Mouse (Mus musculus) forebrain, postnatal 0 days (tissue): ENCODE data around the gene Tmem132c. TPM values are rescaled to one million over a fixed set of nuclear protein-coding genes. Genes with fewer than 3 reads are reported as not detected.

Source experiments
- ATAC-seq: fragments of 200-750 bp; cut with Nextera tagmentation; 2 replicates; pipeline ENCODE4 v1.8.0; 2017; ENCODE audit warnings: mild to moderate bottlenecking, moderate library complexity
- DNase-seq: peaks from one replicate; pipeline ENCODE4 v3.0.0-alpha.2; 2015
- H3K27ac ChIP-seq: fragments of 300-500 bp; sonication (generic); 2 replicates; pipeline ENCODE4 v1.5.1; 2014; ENCODE audit warnings: low read depth, mild to moderate bottlenecking, antibody characterized with exemption, low read length, moderate library complexity, mixed read lengths
- H3K27me3 ChIP-seq: fragments of 300-500 bp; sonication (generic); 2 replicates; pipeline ENCODE4 v1.6.1; 2014; ENCODE audit warnings: mild to moderate bottlenecking, low read length, mixed read lengths; ENCODE audit not compliant: insufficient read depth
- H3K36me3 ChIP-seq: fragments of 300-500 bp; sonication (generic); 2 replicates; pipeline ENCODE4 v1.6.1; 2014; ENCODE audit warnings: mild to moderate bottlenecking, moderate library complexity; ENCODE audit not compliant: insufficient read depth
- H3K4me1 ChIP-seq: fragments of 300-500 bp; sonication (generic); 2 replicates; pipeline ENCODE4 v1.6.1; 2014; ENCODE audit warnings: antibody characterized with exemption; ENCODE audit not compliant: insufficient read depth
- H3K4me2 ChIP-seq: fragments of 300-500 bp; sonication (generic); 2 replicates; pipeline ENCODE4 v1.6.1; 2014; ENCODE audit warnings: low read depth, mild to moderate bottlenecking, moderate library complexity
- H3K4me3 ChIP-seq: fragments of 300-500 bp; sonication (generic); 2 replicates; pipeline ENCODE4 v1.5.1; 2014; ENCODE audit warnings: low read depth, low read length, mixed read lengths
- H3K9ac ChIP-seq: fragments of 300-500 bp; sonication (generic); 2 replicates; pipeline ENCODE4 v1.6.1; 2014; ENCODE audit warnings: mild to moderate bottlenecking
- H3K9me3 ChIP-seq: fragments of 300-500 bp; sonication (generic); 2 replicates; pipeline ENCODE4 v1.6.1; 2016; ENCODE audit warnings: low read length
- CTCF ChIP-seq: sonication (generic); IDR thresholded peaks from 2 replicates; pipeline ENCODE4 v1.5.1; 2016; ENCODE audit warnings: antibody characterized with exemption, control low read depth, low read depth
- WGBS: fragments of 180-500 bp; shearing (Covaris S2); extraction: QIAGEN DNeasy Blood & Tissue Kit; methylation state at CpG from one replicate; pipeline ENCODE4 v1.1.7; 2014; 5-methylcytosine and 5-hydroxymethylcytosine counted together
- polyA plus RNA-seq: library from polyadenylated mRNA; unstranded; fragments of >200 nt; fragmentation: Nextera tagmentation; extraction: Ambion mirVana; gene quantifications from 2 replicates; pipeline ENCODE4 v1.2.1, GENCODE M21; 2015
- total RNA-seq: library from RNA; depleted of rRNA; stranded (reverse); fragments of >200 nt; gene quantifications from 2 replicates; pipeline ENCODE4 v1.2.3, GENCODE M21; 2014

Tmem132c gene
- total and polyA plus RNA-seq, 2 experiments from 2014 or later: 7.5 to 25.6 TPM

DNA sequence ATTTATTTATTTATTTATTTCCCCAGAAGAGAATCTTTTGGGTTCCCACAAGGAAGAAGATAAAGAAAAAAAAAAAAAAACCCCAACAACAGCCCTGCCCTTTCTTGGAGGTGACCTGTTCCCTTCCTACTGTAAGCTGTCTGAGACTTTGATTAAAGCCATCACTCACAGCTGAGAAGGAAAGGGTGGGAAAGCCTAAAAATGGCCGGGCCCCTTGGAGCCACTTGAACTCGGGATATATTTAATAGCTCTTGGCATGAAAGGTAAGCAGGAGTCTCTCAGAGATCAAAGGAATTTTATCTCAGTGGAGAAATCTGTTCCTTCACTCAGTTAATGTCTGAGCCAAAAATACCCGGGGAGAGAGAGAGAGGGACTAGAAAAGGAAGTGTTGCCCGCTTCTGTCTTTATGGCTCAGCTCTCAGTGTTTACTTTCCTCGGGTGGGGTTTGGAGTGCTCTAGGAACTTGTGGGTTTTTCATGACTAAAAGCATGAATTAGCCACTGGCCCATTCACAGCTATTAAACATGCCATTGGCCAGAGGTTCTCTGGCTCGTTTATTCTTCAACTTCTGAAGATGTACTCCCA, 41.0 kb downstream of the Tmem132c start:
- H3K4me2 ChIP-seq: no peak overlapping the region
- 50% methylated on average over 6 of the region's 6 CpGs for WGBS
- no peak for DNase-seq

GRCm38 (mm10) chr5:127286886-127287285, 45.3 kb downstream of the Tmem132c start:
- DNase-seq: no peak

More for the DNA sequence above, 41.0 kb downstream of the Tmem132c start:
- Histone ChIP-seq H3K27ac (no peak overlapping the region), H3K9ac (no peak overlapping the region), H3K36me3 (no peaks in the 10 kb centered on the region), H3K4me3 (no peak overlapping the region), H3K4me1 (no peaks in the 10 kb centered on the region), H3K9me3 (no peaks in the 10 kb centered on the region), H3K27me3 (no peaks in the 10 kb centered on the region)
- ATAC-seq: no peak
- TF ChIP-seq CTCF: no peak

GRCm38 (mm10) chr5:127289659-127290058, 48.1 kb downstream of the Tmem132c start:
- no peaks in the 10 kb centered on the region for H3K4me1 ChIP-seq
- DNase-seq (no peak), ATAC-seq (no peak)
- no peak overlapping the region for H3K27ac ChIP-seq
- no peaks in the 10 kb centered on the region for H3K36me3 ChIP-seq
- H3K4me2 ChIP-seq: no peak overlapping the region
- H3K27me3 ChIP-seq: no peaks in the 10 kb centered on the region
- 94% methylated on average over 8 of the region's 8 CpGs for WGBS
- H3K9me3 ChIP-seq: no peaks in the 10 kb centered on the region
- no peak overlapping the region for H3K9ac ChIP-seq
- no peak overlapping the region for H3K4me3 ChIP-seq
- no peak for TF ChIP-seq CTCF

More at GRCm38 (mm10) chr5:127286886-127287285, 45.3 kb downstream of the Tmem132c start:
- Histone ChIP-seq H3K4me1 (no peaks in the 10 kb centered on the region), H3K27ac (no peak overlapping the region), H3K9ac (no peak overlapping the region), H3K4me3 (no peak overlapping the region), H3K27me3 (no peaks in the 10 kb centered on the region), H3K4me2 (no peak overlapping the region), H3K36me3 (no peaks in the 10 kb centered on the region), H3K9me3 (no peaks in the 10 kb centered on the region)
- 25% methylated on average over 5 of the region's 5 CpGs for WGBS
- ATAC-seq: no peak
- no peak for TF ChIP-seq CTCF

GRCm38 (mm10) chr5:127290461-127291250, 49.0 kb downstream of the Tmem132c start:
- ATAC-seq (no peak), DNase-seq (no peak)
- H3K27me3 ChIP-seq: no peaks in the 10 kb centered on the region
- no peaks in the 10 kb centered on the region for H3K9me3 ChIP-seq
- no peak overlapping the region for H3K9ac ChIP-seq
- no peak overlapping the region for H3K4me3 ChIP-seq
- H3K4me1 ChIP-seq: no peaks in the 10 kb centered on the region
- no peak overlapping the region for H3K4me2 ChIP-seq
- WGBS: 60% methylated on average over 17 of the region's 17 CpGs
- H3K36me3 ChIP-seq: no peaks in the 10 kb centered on the region
- TF ChIP-seq CTCF: no peak
- no peak overlapping the region for H3K27ac ChIP-seq

DNA sequence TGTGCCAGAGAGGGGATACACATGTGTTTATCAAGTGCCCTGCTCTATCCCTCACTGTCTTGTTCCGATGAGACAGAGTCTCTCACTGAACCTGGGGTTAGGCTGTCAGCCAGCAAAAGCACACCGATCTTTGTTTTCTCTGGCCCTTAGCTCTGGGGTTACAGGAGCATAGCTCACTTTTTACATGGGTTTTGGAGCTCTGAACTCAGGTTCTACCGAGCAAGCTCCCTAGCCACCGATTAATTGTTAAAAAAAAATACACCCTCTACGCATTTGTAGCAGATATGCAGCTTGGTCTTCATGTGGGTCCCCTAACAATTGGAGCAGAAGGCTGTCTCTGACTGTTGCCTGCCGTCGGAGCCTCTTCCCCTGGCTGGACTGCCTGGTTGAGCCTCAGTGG, 50.0 kb downstream of the Tmem132c start:
- WGBS: 77% methylated on average over 7 of the region's 7 CpGs
- Histone ChIP-seq H3K9me3 (no peaks in the 10 kb centered on the region), H3K4me2 (no peak overlapping the region), H3K4me1 (no peaks in the 10 kb centered on the region), H3K27ac (no peak overlapping the region), H3K36me3 (no peaks in the 10 kb centered on the region), H3K4me3 (no peak overlapping the region), H3K27me3 (no peaks in the 10 kb centered on the region), H3K9ac (no peak overlapping the region)
- no peak for TF ChIP-seq CTCF
- DNase-seq (no peak), ATAC-seq (no peak)

GRCm38 (mm10) chr5:127293698-127294097, 52.1 kb downstream of the Tmem132c start:
- no peaks in the 10 kb centered on the region for H3K27me3 ChIP-seq
- H3K4me3 ChIP-seq: no peak overlapping the region
- H3K27ac ChIP-seq: no peak overlapping the region
- no peaks in the 10 kb centered on the region for H3K9me3 ChIP-seq
- H3K4me2 ChIP-seq: no peak overlapping the region
- H3K36me3 ChIP-seq: no peaks in the 10 kb centered on the region
- H3K4me1 ChIP-seq: no peaks in the 10 kb centered on the region; the same call in 1 of the 2 replicates
- no peak overlapping the region for H3K9ac ChIP-seq
- no peak for TF ChIP-seq CTCF
- ATAC-seq: no peak
- WGBS: 92% methylated on average over 3 of the region's 3 CpGs
- no peak for DNase-seq

- no peaks in the 10 kb centered on the region for H3K9me3 ChIP-seq
- no peak overlapping the region for H3K4me3 ChIP-seq
- H3K4me1 ChIP-seq: peaks cover 2% of the 10 kb centered on the region; the same call in 1 of the 2 replicates
- DNase-seq: no peak
- H3K9ac ChIP-seq: no peak overlapping the region
- ATAC-seq: no peak
- TF ChIP-seq CTCF: no peak
- H3K4me2 ChIP-seq: no peak overlapping the region
- H3K36me3 ChIP-seq: no peaks in the 10 kb centered on the region
- 35% methylated on average over 5 of the region's 5 CpGs for WGBS
- H3K27me3 ChIP-seq: no peaks in the 10 kb centered on the region
- no peak overlapping the region for H3K27ac ChIP-seq
These were observed 55.9 kb downstream of the Tmem132c start for GRCm38 (mm10) chr5:127297461-127297860.
